Mouse (Mus musculus) heart, embryonic 13.5 days (tissue): ENCODE measurements around the gene Nrap. TPM values are rescaled to one million over a fixed set of nuclear protein-coding genes. Genes with fewer than 3 reads are reported as not detected.
"Not testable (repeated sequence)": the region's sequence is repeated elsewhere in the genome, so short reads cannot be mapped to it uniquely, and the experiment has no call there.

Experiments
- ATAC-seq: fragments of 200-750 bp; cut with Nextera tagmentation; 2 replicates; pipeline ENCODE4 v1.8.0; 2017; ENCODE audit warnings: moderate TSS enrichment; ENCODE audit not compliant: insufficient number of reproducible peaks, low FRiP score, low TSS enrichment; ENCODE audit errors: extremely low read depth
- H3K27ac ChIP-seq: fragments of 300-500 bp; sonication (generic); replicated peaks from 2 replicates; pipeline ENCODE4 v1.5.1; 2015; ENCODE audit warnings: moderate library complexity, mild to moderate bottlenecking, inconsistent platforms
- H3K27me3 ChIP-seq: fragments of 300-500 bp; sonication (generic); replicated peaks from 2 replicates; pipeline ENCODE4 v1.6.1; 2015; ENCODE audit warnings: mild to moderate bottlenecking, inconsistent platforms
- H3K36me3 ChIP-seq: fragments of 300-500 bp; sonication (generic); 2 replicates; pipeline ENCODE4 v1.6.1; 2015; ENCODE audit warnings: mild to moderate bottlenecking, inconsistent platforms
- H3K4me1 ChIP-seq: fragments of 300-500 bp; sonication (generic); 2 replicates; pipeline ENCODE4 v1.6.1; 2015; ENCODE audit warnings: inconsistent platforms
- H3K4me2 ChIP-seq: fragments of 300-500 bp; sonication (generic); 2 replicates; pipeline ENCODE4 v1.6.1; 2015; ENCODE audit warnings: inconsistent platforms, mild to moderate bottlenecking, moderate library complexity
- H3K4me3 ChIP-seq: fragments of 300-500 bp; sonication (generic); 2 replicates; pipeline ENCODE4 v1.5.1; 2015; ENCODE audit warnings: moderate library complexity, mild to moderate bottlenecking, inconsistent platforms
- H3K9ac ChIP-seq: fragments of 300-500 bp; sonication (generic); 2 replicates; pipeline ENCODE4 v1.6.1; 2015; ENCODE audit warnings: inconsistent platforms, mild to moderate bottlenecking, moderate library complexity
- H3K9me3 ChIP-seq: fragments of 300-500 bp; sonication (generic); 2 replicates; pipeline ENCODE4 v1.6.1; 2016; ENCODE audit warnings: inconsistent platforms
- WGBS: fragments of 180-500 bp; shearing (Covaris S2); methylation state at CpG from one replicate; pipeline ENCODE4 v1.1.7; 2015; ENCODE audit warnings: mixed read lengths; 5-methylcytosine and 5-hydroxymethylcytosine counted together
- polyA plus RNA-seq: library from polyadenylated mRNA; unstranded; fragments of >200 nt; fragmentation: Nextera tagmentation; extraction: Ambion mirVana; gene quantifications from 2 replicates; pipeline ENCODE4 v1.2.1, GENCODE M21; 2015

Gene Nrap
- polyA plus RNA-seq, 1 experiment from 2014 or later, result 27.3 TPM

- 73% methylated on average over 2 of the region's 2 CpGs for WGBS
- no peak for ATAC-seq
- no peak overlapping the region for H3K9ac ChIP-seq
- H3K27me3 ChIP-seq, result no peaks in the 10 kb centered on the region
- peaks cover 71% of the 10 kb centered on the region for H3K36me3 ChIP-seq
- H3K4me2 ChIP-seq, result no peak overlapping the region
- no peaks in the 10 kb centered on the region for H3K9me3 ChIP-seq
- H3K27ac ChIP-seq, result no peak overlapping the region
- no peak overlapping the region for H3K4me3 ChIP-seq
- peaks cover 21% of the 10 kb centered on the region for H3K4me1 ChIP-seq
Observed at GRCm38 (mm10) chr19:56358890-56359289, 30.9 kb downstream of the Nrap start.

- Histone ChIP-seq H3K36me3 (peaks cover 69% of the 10 kb centered on the region), H3K4me1 (peaks cover 21% of the 10 kb centered on the region), H3K4me2 (peak overlapping the region; percentile 13), H3K9ac (peak overlapping the region; percentile 10; the same call in 1 of the 2 replicates), H3K27ac (peak overlapping the region; percentile 70)
- not testable (repeated sequence) for H3K9me3 ChIP-seq, ATAC-seq, H3K27me3 ChIP-seq, H3K4me3 ChIP-seq
- 54% methylated on average over 2 of the region's 2 CpGs for WGBS
Observed at GRCm38 (mm10) chr19:56357374-56357708, 32.5 kb downstream of the Nrap start.

- no peak overlapping the region for H3K4me3 ChIP-seq
- WGBS, result 32% methylated on average over 17 of the region's 17 CpGs
Observed at GRCm38 (mm10) chr19:56356480-56357373, 33.1 kb downstream of the Nrap start.

GRCm38 (mm10) chr19:56355201-56355600 is 34.6 kb downstream of the Nrap start:
- no peak for ATAC-seq
- H3K36me3 ChIP-seq, result peaks cover 67% of the 10 kb centered on the region
- H3K9me3 ChIP-seq, result 0 out of 2 replicates have a peak, but pooled peaks cover 8% of the 10 kb centered on the region
- no peak overlapping the region for H3K27ac ChIP-seq
- no peak overlapping the region for H3K9ac ChIP-seq
- no peak overlapping the region for H3K4me3 ChIP-seq
- H3K4me2 ChIP-seq, result no peak overlapping the region
- H3K27me3 ChIP-seq, result no peaks in the 10 kb centered on the region
- 75% methylated on average over 12 of the region's 12 CpGs for WGBS
- H3K4me1 ChIP-seq, result peaks cover 21% of the 10 kb centered on the region

More at GRCm38 (mm10) chr19:56356480-56357373, 33.1 kb downstream of the Nrap start:
- peak overlapping the region; percentile 70 for H3K27ac ChIP-seq
- peak overlapping the region; percentile 10; the same call in 1 of the 2 replicates for H3K9ac ChIP-seq
- ATAC-seq, result no peak; the same call in 1 of the 2 replicates
- 0 out of 2 replicates have a peak, but pooled peaks cover 8% of the 10 kb centered on the region for H3K9me3 ChIP-seq
- peaks cover 69% of the 10 kb centered on the region for H3K36me3 ChIP-seq
- peaks cover 21% of the 10 kb centered on the region for H3K4me1 ChIP-seq
- H3K4me2 ChIP-seq, result peak overlapping the region; percentile 13
- H3K27me3 ChIP-seq, result no peaks in the 10 kb centered on the region

- 0 out of 2 replicates have a peak, but pooled peaks cover 8% of the 10 kb centered on the region for H3K9me3 ChIP-seq
- ATAC-seq, result no peak
- no peaks in the 10 kb centered on the region for H3K27me3 ChIP-seq
- no peak overlapping the region for H3K27ac ChIP-seq
- WGBS, result 83% methylated on average over 10 of the region's 10 CpGs
- no peak overlapping the region for H3K4me3 ChIP-seq
- peaks cover 28% of the 10 kb centered on the region for H3K4me1 ChIP-seq
- H3K9ac ChIP-seq, result no peak overlapping the region
- H3K36me3 ChIP-seq, result peaks cover 64% of the 10 kb centered on the region
- H3K4me2 ChIP-seq, result no peak overlapping the region
Observed at GRCm38 (mm10) chr19:56353689-56354088, 36.1 kb downstream of the Nrap start.

- no peak overlapping the region for H3K4me3 ChIP-seq
- 0 out of 2 replicates have a peak, but pooled peaks cover 8% of the 10 kb centered on the region for H3K9me3 ChIP-seq
- H3K27ac ChIP-seq, result no peak overlapping the region
- ATAC-seq, result no peak
- peaks cover 7% of the 10 kb centered on the region; the same call in 1 of the 2 replicates for H3K4me1 ChIP-seq
- H3K4me2 ChIP-seq, result no peak overlapping the region
- H3K36me3 ChIP-seq, result peaks cover 76% of the 10 kb centered on the region
- no peak overlapping the region for H3K9ac ChIP-seq
- no peaks in the 10 kb centered on the region for H3K27me3 ChIP-seq
- 20% methylated on average over 6 of the region's 6 CpGs for whole genome bisulfite sequencing
Observed at GRCm38 (mm10) chr19:56349295-56349694, 40.5 kb downstream of the Nrap start.

GRCm38 (mm10) chr19:56346750-56347149 is 43.1 kb downstream of the Nrap start:
- no peak overlapping the region for H3K4me2 ChIP-seq
- H3K27me3 ChIP-seq, result 0 out of 2 replicates have a peak, but pooled peaks cover 3% of the 10 kb centered on the region
- no peak overlapping the region for H3K4me3 ChIP-seq
- H3K9ac ChIP-seq, result no peak overlapping the region
- peaks cover 7% of the 10 kb centered on the region; the same call in 1 of the 2 replicates for H3K4me1 ChIP-seq
- H3K36me3 ChIP-seq, result peaks cover 78% of the 10 kb centered on the region
- no peaks in the 10 kb centered on the region for H3K9me3 ChIP-seq
- H3K27ac ChIP-seq, result no peak overlapping the region
- no peak for ATAC-seq
- WGBS, result 46% methylated on average over 13 of the region's 13 CpGs

GRCm38 (mm10) chr19:56346016-56346415 is 43.8 kb downstream of the Nrap start:
- H3K9ac ChIP-seq, result no peak overlapping the region
- WGBS, result 77% methylated on average over 3 of the region's 3 CpGs
- H3K27ac ChIP-seq, result no peak overlapping the region
- no peak for ATAC-seq
- H3K4me2 ChIP-seq, result no peak overlapping the region
- H3K9me3 ChIP-seq, result no peaks in the 10 kb centered on the region
- peaks cover 7% of the 10 kb centered on the region; the same call in 1 of the 2 replicates for H3K4me1 ChIP-seq
- no peak overlapping the region for H3K4me3 ChIP-seq
- peaks cover 78% of the 10 kb centered on the region for H3K36me3 ChIP-seq
- H3K27me3 ChIP-seq, result 0 out of 2 replicates have a peak, but pooled peaks cover 3% of the 10 kb centered on the region

GRCm38 (mm10) chr19:56343869-56344563 is 45.8 kb downstream of the Nrap start:
- Histone ChIP-seq H3K9me3 (no peaks in the 10 kb centered on the region), H3K27ac (0 out of 2 replicates have a peak overlapping the region, but pooled peaks have one; percentile 25), H3K4me3 (no peak overlapping the region), H3K9ac (no peak overlapping the region), H3K36me3 (peaks cover 83% of the 10 kb centered on the region), H3K4me1 (no peaks in the 10 kb centered on the region), H3K4me2 (no peak overlapping the region), H3K27me3 (0 out of 2 replicates have a peak, but pooled peaks cover 3% of the 10 kb centered on the region)
- ATAC-seq, result no peak
- WGBS, result 67% methylated on average over 26 of the region's 26 CpGs

GRCm38 (mm10) chr19:56342006-56342405 is 47.8 kb downstream of the Nrap start:
- ATAC-seq, result no peak
- H3K4me3 ChIP-seq, result no peak overlapping the region
- 69% methylated on average over 8 of the region's 8 CpGs for WGBS
- H3K27me3 ChIP-seq, result 0 out of 2 replicates have a peak, but pooled peaks cover 3% of the 10 kb centered on the region
- H3K4me2 ChIP-seq, result no peak overlapping the region
- H3K27ac ChIP-seq, result no peak overlapping the region
- H3K36me3 ChIP-seq, result peaks cover 92% of the 10 kb centered on the region
- H3K4me1 ChIP-seq, result no peaks in the 10 kb centered on the region
- no peaks in the 10 kb centered on the region for H3K9me3 ChIP-seq
- no peak overlapping the region for H3K9ac ChIP-seq

- no peak for ATAC-seq
- Histone ChIP-seq H3K4me1 (no peaks in the 10 kb centered on the region), H3K9me3 (no peaks in the 10 kb centered on the region), H3K4me2 (no peak overlapping the region), H3K4me3 (no peak overlapping the region), H3K9ac (no peak overlapping the region), H3K27ac (no peak overlapping the region), H3K36me3 (peaks cover 91% of the 10 kb centered on the region), H3K27me3 (no peaks in the 10 kb centered on the region)
- WGBS, result 61% methylated on average over 12 of the region's 12 CpGs
Observed at GRCm38 (mm10) chr19:56336826-56337225, 53.0 kb downstream of the Nrap start.
